Mouse (Mus musculus): ENCODE data around the gene Parp9.
A peak's percentile ranks its signal among the peaks of the same experiment; 100 is the strongest.

DNA sequence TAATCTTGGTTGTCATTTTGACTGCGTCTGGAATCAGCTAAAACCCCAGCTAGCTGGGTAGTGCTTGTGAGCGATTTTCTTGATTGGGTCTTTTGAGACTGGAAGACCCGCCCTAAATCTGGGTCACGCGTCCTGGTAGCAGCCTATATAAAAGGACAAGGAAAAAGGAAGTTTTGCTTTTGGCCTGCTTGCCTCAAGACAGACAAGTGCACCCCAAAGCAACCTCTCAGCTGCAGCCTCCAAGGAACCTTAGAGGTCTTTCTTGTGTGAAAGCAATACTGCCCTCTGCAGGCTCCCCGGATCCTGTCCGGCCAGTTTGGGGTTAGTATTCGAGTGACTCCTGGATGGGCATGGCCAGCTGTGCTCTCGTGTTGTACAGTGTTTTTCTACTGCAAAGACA lies 1.4 kb downstream of the Parp9 start:
- TF ChIP-seq POLR2A (IDR thresholded peaks at IDR 0.05; ENCODE audit: extremely low read depth, insufficient read depth, low read length) (no peak), CTCF (IDR thresholded peaks at IDR 0.05; ENCODE audit: extremely low read depth, insufficient read depth, low read length) (peak; percentile 56)
